Mouse (Mus musculus): Measurements from ENCODE around the gene Slco2a1. TPM values are rescaled to one million over a fixed set of nuclear protein-coding genes. Genes with fewer than 3 reads are reported as not detected.

The Slco2a1 gene
- polyA plus RNA-seq, 1 experiment, result 0.77 TPM

DNA sequence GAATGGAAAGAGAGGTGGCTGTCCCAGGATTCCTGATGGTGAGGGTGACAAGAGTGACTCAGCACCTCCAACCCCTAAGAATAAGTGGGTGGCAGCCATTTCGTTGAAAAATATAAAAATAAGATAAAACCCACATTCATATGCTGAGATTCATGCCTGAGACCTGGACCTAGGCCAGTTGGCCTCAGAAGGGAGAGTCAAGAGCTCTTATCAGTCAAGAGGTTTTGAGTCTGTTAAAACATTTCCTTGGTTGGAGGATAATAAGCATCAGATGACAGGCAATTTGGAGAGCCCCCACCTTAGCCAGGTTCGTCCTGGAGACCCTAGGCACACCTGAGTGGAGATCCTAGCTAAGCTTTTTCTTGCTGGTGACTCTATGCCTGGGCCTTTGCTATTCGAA lies 21.6 kb downstream of the Slco2a1 start:
- H3K27ac ChIP-seq (ENCODE audit: control insufficient read depth, insufficient read depth, low read depth, low read length, poor library complexity), result no peak overlapping the region
- H3K4me3 ChIP-seq (replicated peaks; ENCODE audit: control insufficient read depth, low read depth, low read length), result no peak overlapping the region
- TF ChIP-seq POLR2A (IDR thresholded peaks at IDR 0.05; ENCODE audit: borderline replicate concordance, control insufficient read depth, low read depth, low read length), result no peak
- TF ChIP-seq CTCF (IDR thresholded peaks at IDR 0.05; ENCODE audit: control insufficient read depth, insufficient read depth, low read length), result no peak
- WGBS, result 59% methylated on average over 3 of the region's 3 CpGs
- H3K4me1 ChIP-seq (ENCODE audit: control insufficient read depth, insufficient read depth, low read length), result no peaks in the 10 kb centered on the region

DNA sequence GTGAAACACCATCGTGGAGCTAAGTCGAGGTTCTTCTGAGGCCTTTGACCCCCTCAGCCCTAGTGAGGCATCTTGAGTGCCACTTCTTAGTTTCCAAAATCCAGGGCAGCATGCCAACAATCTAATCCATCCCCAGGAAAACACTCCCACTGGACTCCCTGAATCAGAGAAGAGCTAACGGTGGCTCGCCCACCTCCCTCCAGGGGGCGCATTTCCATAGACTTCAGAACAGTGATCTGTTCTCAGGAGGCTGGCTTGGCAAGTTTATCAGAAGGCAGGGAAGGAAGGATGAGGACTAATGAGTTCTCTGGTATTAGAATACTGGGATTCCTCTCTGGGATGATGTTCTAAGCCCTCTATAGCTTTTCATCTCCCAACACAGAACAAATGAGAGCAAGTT lies 24.9 kb downstream of the Slco2a1 start:
- Histone ChIP-seq H3K4me3 (replicated peaks; ENCODE audit: control insufficient read depth, low read depth, low read length) (no peak overlapping the region), H3K27ac (ENCODE audit: control insufficient read depth, insufficient read depth, low read depth, low read length, poor library complexity) (no peak overlapping the region), H3K4me1 (ENCODE audit: control insufficient read depth, insufficient read depth, low read length) (no peaks in the 10 kb centered on the region)
- TF ChIP-seq CTCF (IDR thresholded peaks at IDR 0.05; ENCODE audit: control insufficient read depth, insufficient read depth, low read length), result peak; percentile 44
- TF ChIP-seq POLR2A (IDR thresholded peaks at IDR 0.05; ENCODE audit: borderline replicate concordance, control insufficient read depth, low read depth, low read length), result no peak
- 16% methylated on average over 5 of the region's 5 CpGs for WGBS

- Histone ChIP-seq H3K4me1 (ENCODE audit: control insufficient read depth, insufficient read depth, low read length) (no peaks in the 10 kb centered on the region), H3K4me3 (replicated peaks; ENCODE audit: control insufficient read depth, low read depth, low read length) (no peak overlapping the region), H3K27ac (ENCODE audit: control insufficient read depth, insufficient read depth, low read depth, low read length, poor library complexity) (no peak overlapping the region)
- WGBS, result 83% methylated on average over 12 of the region's 12 CpGs
- TF ChIP-seq CTCF (IDR thresholded peaks at IDR 0.05; ENCODE audit: control insufficient read depth, insufficient read depth, low read length), result no peak
- no peak for TF ChIP-seq POLR2A (IDR thresholded peaks at IDR 0.05; ENCODE audit: borderline replicate concordance, control insufficient read depth, low read depth, low read length)
These were observed 26.2 kb downstream of the Slco2a1 start for GRCm38 (mm10) chr9:103014686-103015085.

- H3K27ac ChIP-seq (ENCODE audit: control insufficient read depth, insufficient read depth, low read depth, low read length, poor library complexity), result no peak overlapping the region
- no peak overlapping the region for H3K4me3 ChIP-seq (replicated peaks; ENCODE audit: control insufficient read depth, low read depth, low read length)
- no peak for TF ChIP-seq POLR2A (IDR thresholded peaks at IDR 0.05; ENCODE audit: borderline replicate concordance, control insufficient read depth, low read depth, low read length)
- TF ChIP-seq CTCF (IDR thresholded peaks at IDR 0.05; ENCODE audit: control insufficient read depth, insufficient read depth, low read length), result no peak
- WGBS, result 68% methylated on average over 4 of the region's 4 CpGs
- no peaks in the 10 kb centered on the region for H3K4me1 ChIP-seq (ENCODE audit: control insufficient read depth, insufficient read depth, low read length)
These were observed 35.6 kb downstream of the Slco2a1 start for GRCm38 (mm10) chr9:103024116-103024515.

- TF ChIP-seq CTCF (IDR thresholded peaks at IDR 0.05; ENCODE audit: control insufficient read depth, insufficient read depth, low read length) (no peak), POLR2A (IDR thresholded peaks at IDR 0.05; ENCODE audit: borderline replicate concordance, control insufficient read depth, low read depth, low read length) (no peak)
- Histone ChIP-seq H3K27ac (ENCODE audit: control insufficient read depth, insufficient read depth, low read depth, low read length, poor library complexity) (no peak overlapping the region), H3K4me1 (ENCODE audit: control insufficient read depth, insufficient read depth, low read length) (no peaks in the 10 kb centered on the region), H3K4me3 (replicated peaks; ENCODE audit: control insufficient read depth, low read depth, low read length) (no peak overlapping the region)
- 51% methylated on average over 11 of the region's 11 CpGs for WGBS
These were observed 38.8 kb downstream of the Slco2a1 start for GRCm38 (mm10) chr9:103027150-103027889.

DNA sequence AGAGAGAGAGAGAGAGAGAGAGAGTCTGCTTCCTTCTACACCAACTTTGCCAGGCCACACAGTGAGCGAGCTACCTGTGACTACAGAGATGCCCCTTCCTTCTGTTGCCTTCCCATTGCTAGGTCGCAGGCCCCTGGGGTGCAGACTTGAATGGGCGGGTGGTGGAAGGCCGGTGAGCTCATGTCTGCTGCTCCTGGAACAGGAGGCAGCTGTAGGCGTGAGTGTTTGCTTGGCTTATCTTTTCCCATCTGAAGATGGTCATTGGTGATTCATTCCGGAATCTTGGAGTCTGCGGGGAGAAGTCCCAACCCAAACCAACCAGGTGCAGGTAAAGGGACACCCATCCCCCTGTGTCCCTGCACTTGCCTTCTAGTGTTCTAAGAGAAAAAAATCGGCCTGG lies 40.5 kb downstream of the Slco2a1 start:
- TF ChIP-seq CTCF (IDR thresholded peaks at IDR 0.05; ENCODE audit: control insufficient read depth, insufficient read depth, low read length), result no peak
- TF ChIP-seq POLR2A (IDR thresholded peaks at IDR 0.05; ENCODE audit: borderline replicate concordance, control insufficient read depth, low read depth, low read length), result no peak
- 76% methylated on average over 8 of the region's 8 CpGs for WGBS
- Histone ChIP-seq H3K4me3 (replicated peaks; ENCODE audit: control insufficient read depth, low read depth, low read length) (no peak overlapping the region), H3K27ac (ENCODE audit: control insufficient read depth, insufficient read depth, low read depth, low read length, poor library complexity) (no peak overlapping the region), H3K4me1 (ENCODE audit: control insufficient read depth, insufficient read depth, low read length) (no peaks in the 10 kb centered on the region)

GRCm38 (mm10) chr9:103030041-103030440 lies 41.5 kb downstream of the Slco2a1 start:
- no peak overlapping the region for H3K4me3 ChIP-seq (replicated peaks; ENCODE audit: control insufficient read depth, low read depth, low read length)
- WGBS, result 72% methylated on average over 2 of the region's 2 CpGs
- TF ChIP-seq POLR2A (IDR thresholded peaks at IDR 0.05; ENCODE audit: borderline replicate concordance, control insufficient read depth, low read depth, low read length), result no peak
- H3K4me1 ChIP-seq (ENCODE audit: control insufficient read depth, insufficient read depth, low read length), result no peaks in the 10 kb centered on the region
- no peak overlapping the region for H3K27ac ChIP-seq (ENCODE audit: control insufficient read depth, insufficient read depth, low read depth, low read length, poor library complexity)

DNA sequence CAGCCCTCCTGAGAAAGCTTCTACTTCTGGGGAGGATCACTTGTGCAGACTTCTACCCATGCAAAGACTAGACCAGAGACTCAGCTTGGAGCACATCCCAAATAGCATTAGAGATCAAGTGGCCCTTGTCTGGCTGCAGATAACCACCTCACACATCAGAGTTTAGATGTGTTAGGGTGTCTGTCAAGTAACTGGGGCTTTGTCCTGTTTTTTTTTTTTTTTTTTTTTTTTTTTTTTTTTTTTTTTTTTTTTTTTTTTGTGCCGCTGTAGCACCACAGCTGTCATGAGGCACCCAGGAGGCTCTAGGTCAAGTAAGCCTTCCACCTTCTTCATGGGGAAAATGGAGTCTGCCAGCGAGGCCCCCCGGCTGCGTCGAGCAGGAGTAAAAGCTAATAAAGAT lies 42.7 kb downstream of the Slco2a1 start:
- 85% methylated on average over 5 of the region's 5 CpGs for WGBS
- Histone ChIP-seq H3K4me1 (ENCODE audit: control insufficient read depth, insufficient read depth, low read length) (no peaks in the 10 kb centered on the region), H3K4me3 (replicated peaks; ENCODE audit: control insufficient read depth, low read depth, low read length) (no peak overlapping the region), H3K27ac (ENCODE audit: control insufficient read depth, insufficient read depth, low read depth, low read length, poor library complexity) (no peak overlapping the region)
- no peak for TF ChIP-seq CTCF (IDR thresholded peaks at IDR 0.05; ENCODE audit: control insufficient read depth, insufficient read depth, low read length)
- no peak for TF ChIP-seq POLR2A (IDR thresholded peaks at IDR 0.05; ENCODE audit: borderline replicate concordance, control insufficient read depth, low read depth, low read length)

DNA sequence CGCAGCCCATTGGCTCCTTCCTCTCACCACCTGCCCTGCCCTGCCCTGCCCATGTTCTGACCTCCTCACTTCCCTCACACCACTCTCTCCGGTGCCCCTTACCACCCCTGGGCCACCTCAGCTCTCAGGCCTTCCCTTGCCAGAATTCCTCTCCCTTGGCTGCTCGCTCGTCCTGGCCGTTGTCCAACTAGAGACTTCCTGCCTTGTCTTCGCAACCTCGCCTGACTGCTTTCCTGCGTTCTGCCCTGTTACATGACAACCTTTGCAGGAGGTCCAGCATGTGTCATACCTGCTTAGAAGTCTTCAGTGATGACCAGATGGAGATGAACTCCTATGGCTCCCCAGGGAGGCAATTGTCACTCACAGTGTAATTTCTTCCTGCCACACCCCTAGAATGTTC lies 43.7 kb downstream of the Slco2a1 start:
- no peak overlapping the region for H3K27ac ChIP-seq (ENCODE audit: control insufficient read depth, insufficient read depth, low read depth, low read length, poor library complexity)
- TF ChIP-seq POLR2A (IDR thresholded peaks at IDR 0.05; ENCODE audit: borderline replicate concordance, control insufficient read depth, low read depth, low read length), result no peak
- TF ChIP-seq CTCF (IDR thresholded peaks at IDR 0.05; ENCODE audit: control insufficient read depth, insufficient read depth, low read length), result no peak
- no peaks in the 10 kb centered on the region for H3K4me1 ChIP-seq (ENCODE audit: control insufficient read depth, insufficient read depth, low read length)
- H3K4me3 ChIP-seq (replicated peaks; ENCODE audit: control insufficient read depth, low read depth, low read length), result no peak overlapping the region
- 50% methylated on average over 8 of the region's 8 CpGs for WGBS

All from bone marrow, adult 2 months (tissue).